Comparison of ENCODE assay signal across 8 mouse cellular contexts in the genomic region with DNA sequence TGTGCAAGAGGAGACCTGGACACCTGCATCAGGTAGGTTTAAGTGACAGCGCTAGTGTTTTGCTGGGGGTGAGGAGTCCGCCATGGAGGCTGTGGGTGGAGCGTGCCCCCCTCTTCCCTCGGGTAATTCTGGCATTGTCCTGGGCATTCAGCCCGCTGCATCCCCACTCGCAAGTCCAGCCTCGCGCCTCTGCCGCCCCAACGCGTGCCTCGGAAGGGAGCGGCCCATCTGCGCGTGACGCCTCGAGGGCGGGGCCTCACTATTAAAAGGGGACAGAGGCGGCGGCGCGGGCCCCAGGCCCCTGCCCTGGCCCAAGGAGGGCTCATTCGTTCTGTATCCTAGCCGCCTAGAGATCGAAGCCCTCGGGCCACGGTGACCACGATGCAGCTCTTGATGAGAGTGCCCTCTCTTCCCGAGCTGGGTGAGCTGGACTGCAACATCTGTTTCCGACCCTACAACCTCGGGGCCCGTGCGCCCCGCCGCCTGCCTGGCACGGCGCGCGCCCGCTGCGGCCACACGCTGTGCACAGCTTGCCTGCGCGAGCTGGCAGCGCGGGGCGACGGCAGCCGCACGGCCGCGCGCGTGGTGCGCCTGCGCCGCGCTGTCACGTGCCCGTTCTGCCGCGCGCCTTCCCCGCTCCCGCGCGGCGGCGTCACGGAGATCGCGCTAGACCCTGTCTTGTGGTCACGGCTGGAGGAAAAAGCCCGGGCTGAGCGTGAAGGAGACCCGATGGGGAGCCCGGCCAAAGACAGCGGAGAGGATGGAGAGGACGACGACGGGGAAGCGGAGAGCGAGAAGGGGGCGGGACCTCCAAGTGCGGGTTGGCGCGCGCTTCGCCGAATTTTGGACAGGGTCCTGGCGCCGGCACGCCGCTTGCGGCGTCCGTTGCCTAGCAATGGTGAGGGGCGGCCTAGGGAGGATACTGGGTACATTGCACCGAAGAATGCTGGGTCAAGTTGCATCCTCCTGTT. TPM values are rescaled to one million over a fixed set of nuclear protein-coding genes. Genes with fewer than 3 reads are reported as not detected.
A peak's percentile ranks its signal among the peaks of the same experiment; 100 is the strongest.
DNase-seq lines count a peak whose midpoint lies in the region; ATAC-seq lines count a peak whose summit lies in the region.

Gene Rnf227 (plus strand): TSS at position 301 of the 971 bp plus-strand sequence.

- DNase-seq in CD8-positive naive resting alpha-beta T cell, adult 2 months (ENCODE audit: low read depth in 2 of 2, low spot score in 2 of 2) = peak; percentile 51 to 53
- DNase-seq in cerebellum, adult 18-20 months = peak; percentile 66 to 89
- DNase-seq in heart, postnatal 14 days = peak; percentile 74 to 76
- peak; percentile 72 for DNase-seq in layer of hippocampus, adult 11-12 months (ENCODE audit: low spot score)

- H3K27ac ChIP-seq in forebrain, embryonic 15.5 days (replicated peaks) = peak within 1 kb of the TSS; percentile 95
- H3K27ac ChIP-seq in liver, embryonic 16.5 days (ENCODE audit: low read length) = no peak within 1 kb of the TSS
- H3K27ac ChIP-seq in neural tube, embryonic 12.5 days = peak within 1 kb of the TSS; percentile 72; the same call in 1 of the 2 replicates
- peak within 1 kb of the TSS; percentile 80 for H3K27ac ChIP-seq in stomach, embryonic 15.5 days

- H3K9me3 ChIP-seq in forebrain, embryonic 15.5 days = no peaks in the 10 kb centered on the region
- no peaks in the 10 kb centered on the region for H3K9me3 ChIP-seq in liver, embryonic 16.5 days (replicated peaks; ENCODE audit: control insufficient read depth, low read length)
- H3K9me3 ChIP-seq in neural tube, embryonic 12.5 days = no peaks in the 10 kb centered on the region
- no peaks in the 10 kb centered on the region for H3K9me3 ChIP-seq in stomach, embryonic 15.5 days

- ATAC-seq in forebrain, embryonic 15.5 days (replicated peaks) = peak; percentile 92
- ATAC-seq in liver, embryonic 16.5 days (ENCODE audit: low read depth) = peak; percentile 64
- peak; percentile 90 for ATAC-seq in neural tube, embryonic 12.5 days (ENCODE audit: low FRiP score, low read depth)
- peak; percentile 83 for ATAC-seq in stomach, embryonic 15.5 days (ENCODE audit: insufficient read depth, low FRiP score, low read depth)

- H3K4me1 ChIP-seq in forebrain, embryonic 15.5 days = peaks cover 23% of the 10 kb centered on the region
- H3K4me1 ChIP-seq in liver, embryonic 16.5 days (ENCODE audit: control insufficient read depth, low read depth, low read length) = peaks cover 12% of the 10 kb centered on the region
- peaks cover 17% of the 10 kb centered on the region for H3K4me1 ChIP-seq in neural tube, embryonic 12.5 days
- peaks cover 12% of the 10 kb centered on the region; the same call in 1 of the 2 replicates for H3K4me1 ChIP-seq in stomach, embryonic 15.5 days

- peak within 1 kb of the TSS; percentile 83 for H3K9ac ChIP-seq in forebrain, embryonic 15.5 days (replicated peaks)
- H3K9ac ChIP-seq in liver, embryonic 16.5 days (ENCODE audit: low read depth, low read length) = peak within 1 kb of the TSS; percentile 30; the same call in 1 of the 2 replicates
- peak within 1 kb of the TSS; percentile 72 for H3K9ac ChIP-seq in neural tube, embryonic 12.5 days
- H3K9ac ChIP-seq in stomach, embryonic 15.5 days = peak within 1 kb of the TSS; percentile 26

- intact Hi-C loops in heart, postnatal 14 days (cut with DNase I) = loop anchor here (2.0 kb wide), 1 partner anchor 24 kb away; no protein-coding TSS in a partner anchor

- no peaks in the 10 kb centered on the region for H3K27me3 ChIP-seq in forebrain, embryonic 15.5 days
- H3K27me3 ChIP-seq in liver, embryonic 16.5 days (ENCODE audit: control insufficient read depth, insufficient read depth, low read depth, low read length) = peaks cover 29% of the 10 kb centered on the region
- H3K27me3 ChIP-seq in neural tube, embryonic 12.5 days (replicated peaks) = peaks cover 3% of the 10 kb centered on the region; the same call in 1 of the 2 replicates
- no peaks in the 10 kb centered on the region for H3K27me3 ChIP-seq in stomach, embryonic 15.5 days (replicated peaks)

- H3K4me2 ChIP-seq in forebrain, embryonic 15.5 days (replicated peaks) = peak within 1 kb of the TSS; percentile 98
- H3K4me2 ChIP-seq in liver, embryonic 16.5 days (ENCODE audit: low read depth, low read length) = peak within 1 kb of the TSS; percentile 78
- peak within 1 kb of the TSS; percentile 80 for H3K4me2 ChIP-seq in neural tube, embryonic 12.5 days (replicated peaks)
- peak within 1 kb of the TSS; percentile 93 for H3K4me2 ChIP-seq in stomach, embryonic 15.5 days

- H3K4me3 ChIP-seq in forebrain, embryonic 15.5 days = peak within 1 kb of the TSS; percentile 87
- peak within 1 kb of the TSS; percentile 56 for H3K4me3 ChIP-seq in liver, embryonic 16.5 days (ENCODE audit: low read depth, low read length)
- peak within 1 kb of the TSS; percentile 57 for H3K4me3 ChIP-seq in neural tube, embryonic 12.5 days
- peak within 1 kb of the TSS; percentile 59 for H3K4me3 ChIP-seq in stomach, embryonic 15.5 days (replicated peaks)

- H3K36me3 ChIP-seq in forebrain, embryonic 15.5 days = peaks cover 28% of the 10 kb centered on the region
- no peaks in the 10 kb centered on the region for H3K36me3 ChIP-seq in liver, embryonic 16.5 days (ENCODE audit: control insufficient read depth, insufficient read depth)
- peaks cover 29% of the 10 kb centered on the region for H3K36me3 ChIP-seq in neural tube, embryonic 12.5 days
- H3K36me3 ChIP-seq in stomach, embryonic 15.5 days = peaks cover 21% of the 10 kb centered on the region

- WGBS in forebrain, embryonic 15.5 days = 2% methylated on average over 93 of the region's 99 CpGs
- WGBS in liver, embryonic 16.5 days (ENCODE audit: insufficient replicate concordance) = 3% methylated on average over 99 of the region's 99 CpGs
- WGBS in neural tube, embryonic 12.5 days = 2% methylated on average over 99 of the region's 99 CpGs
- WGBS in stomach, embryonic 15.5 days = 2% methylated on average over 99 of the region's 99 CpGs

RNA-seq across cellular contexts. Expression of gene Rnf227, which starts in this region (rescaled TPM):
- 115 and 127 TPM in 2 replicates for polyA plus RNA-seq in forebrain, embryonic 15.5 days (2015; fragmentation: Nextera tagmentation; extraction: Ambion mirVana)
- under 1 TPM; 0.34 to 0.48 TPM for total RNA-seq in heart, postnatal 14 days (2021)
- 0.62 and 0.74 TPM in 2 replicates for polyA plus RNA-seq in liver, embryonic 16.5 days (2015; fragmentation: Nextera tagmentation; extraction: Ambion mirVana)
- 51.3 and 58.6 TPM in 2 replicates for polyA plus RNA-seq in neural tube, embryonic 12.5 days (2016; fragmentation: Nextera tagmentation; extraction: Ambion mirVana)
- polyA plus RNA-seq in stomach, embryonic 15.5 days (2015; fragmentation: Nextera tagmentation; extraction: Ambion mirVana) = 12.6 and 12.8 TPM in 2 replicates

Comparison
In these comparisons a context has a peak if more than half of its experiments do, and no peak if none do; other contexts are left out.
1. Peak in DNase-seq in heart, postnatal 14 days; RNA of the gene not detected or under 1 TPM.
2. Peak in ATAC-seq, H3K4me3 ChIP-seq, H3K9ac ChIP-seq and H3K4me2 ChIP-seq in liver, embryonic 16.5 days; RNA of the gene not detected or under 1 TPM.
3. H3K9ac ChIP-seq: peak in every context shown above with its lines; median percentile 83 in forebrain, embryonic 15.5 days; 72 in neural tube, embryonic 12.5 days; 30 in liver, embryonic 16.5 days; 26 in stomach, embryonic 15.5 days.